Mouse (Mus musculus) heart, postnatal 36 days (tissue): ENCODE measurements around the gene Enpp7. TPM values are rescaled to one million over a fixed set of nuclear protein-coding genes. Genes with fewer than 3 reads are reported as not detected.

Source experiments
- DNase-seq, 2 experiments: peaks; one replicate each; pipeline ENCODE4 v3.0.0; 2021 to 2022
- intact Hi-C: fragments of 180-260 bp; cut with DNase I; formaldehyde crosslinking; loops from one replicate; pipeline ENCODE4 v1.15.1; 2025
- total RNA-seq, 2 experiments: library from RNA; stranded (reverse); gene quantifications; 2 replicates each; pipeline ENCODE4 v1.2.3; 2021

Gene Enpp7
- total RNA-seq, 2 experiments from 2014 or later = not detected

DNA sequence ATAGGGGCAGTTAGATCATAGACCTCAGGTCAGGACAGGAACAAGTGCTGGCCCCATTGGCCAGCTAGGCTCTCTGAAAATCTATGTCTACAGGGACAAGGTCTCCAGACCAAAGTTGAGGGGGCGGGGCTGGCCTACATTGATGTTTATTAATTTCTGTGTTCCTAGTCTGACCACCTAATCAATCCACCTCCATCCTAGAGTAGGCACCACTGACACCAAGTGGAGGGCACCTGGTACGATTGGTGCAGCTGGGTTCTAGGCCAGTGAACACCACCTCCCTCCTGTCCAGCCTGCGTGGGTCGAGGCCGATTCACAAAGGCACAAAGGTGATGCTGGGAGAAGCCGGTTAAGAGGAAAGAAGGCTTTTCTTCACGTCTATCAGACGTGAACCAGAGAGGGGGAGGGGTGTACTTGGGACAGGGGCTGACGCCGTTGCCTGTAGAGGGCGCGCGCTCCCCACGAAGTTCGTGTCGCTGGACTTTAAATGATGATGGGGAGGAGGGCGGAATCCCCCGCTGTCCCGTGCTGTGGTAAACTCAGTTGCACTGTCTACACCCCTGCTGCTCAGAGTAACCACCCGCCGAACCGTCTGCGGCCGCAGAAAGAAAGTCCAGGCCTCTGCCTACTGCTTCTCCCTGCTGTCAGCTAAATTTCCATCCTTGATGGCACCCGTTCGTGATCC, 46.0 kb downstream of the Enpp7 start:
- DNase-seq = peak; percentile 89 to 91
- intact Hi-C loops = loop anchor here (1.0 kb wide), 2 partner anchors 92 to 156 kb away; no protein-coding TSS in a partner anchor

DNA sequence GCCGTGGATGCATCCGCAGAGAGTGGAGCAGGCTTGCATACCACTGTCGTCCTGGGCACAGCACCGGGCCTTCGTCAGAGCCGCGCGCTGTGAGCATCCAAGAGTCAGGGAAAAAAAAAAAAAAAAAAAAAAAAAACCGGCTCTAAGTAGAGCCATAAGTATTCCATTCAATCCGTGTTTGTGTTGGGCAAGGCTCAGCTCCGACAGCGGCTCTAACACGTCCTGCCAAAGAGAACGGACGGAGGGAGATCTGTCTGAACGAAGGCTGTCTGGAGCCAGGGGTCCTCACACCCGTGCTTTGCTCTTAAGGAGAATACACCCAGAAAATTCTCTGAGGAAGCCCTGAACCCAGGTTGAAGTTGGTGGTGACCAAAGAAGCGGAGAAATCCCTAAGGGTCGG, 46.6 kb downstream of the Enpp7 start:
- intact Hi-C loops = loop anchor here (1.0 kb wide), 2 partner anchors 92 to 156 kb away; no protein-coding TSS in a partner anchor
- DNase-seq = no peak

DNA sequence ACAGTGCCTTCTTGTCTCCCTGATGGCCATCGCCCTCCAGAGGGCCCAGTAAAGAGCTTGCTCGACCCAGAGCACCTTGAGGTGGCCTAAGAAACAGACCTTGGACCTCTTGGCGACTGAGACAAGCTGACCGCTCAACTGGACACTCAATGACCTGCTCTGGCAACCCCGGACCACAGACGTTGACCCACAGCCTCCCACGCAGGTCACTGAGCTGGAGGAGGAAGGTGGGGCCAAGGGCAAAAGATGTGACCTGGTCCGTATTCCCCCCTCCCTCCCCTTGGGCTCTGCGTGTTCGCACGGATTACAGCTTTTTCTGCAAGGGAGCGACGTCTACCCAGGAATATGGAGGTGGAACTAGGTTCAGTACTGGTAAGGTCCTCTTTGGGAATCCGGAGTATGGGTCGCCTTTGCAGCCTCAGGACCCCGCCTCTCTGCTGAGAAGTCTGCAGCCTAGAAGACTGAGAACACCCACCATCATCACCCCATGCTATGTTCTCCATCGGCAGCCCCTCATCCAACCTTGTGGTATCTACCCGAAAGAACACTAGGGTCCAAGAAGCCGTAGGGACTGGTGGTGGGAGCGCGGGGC, 47.2 kb downstream of the Enpp7 start:
- intact Hi-C loops = no loop called here

DNA sequence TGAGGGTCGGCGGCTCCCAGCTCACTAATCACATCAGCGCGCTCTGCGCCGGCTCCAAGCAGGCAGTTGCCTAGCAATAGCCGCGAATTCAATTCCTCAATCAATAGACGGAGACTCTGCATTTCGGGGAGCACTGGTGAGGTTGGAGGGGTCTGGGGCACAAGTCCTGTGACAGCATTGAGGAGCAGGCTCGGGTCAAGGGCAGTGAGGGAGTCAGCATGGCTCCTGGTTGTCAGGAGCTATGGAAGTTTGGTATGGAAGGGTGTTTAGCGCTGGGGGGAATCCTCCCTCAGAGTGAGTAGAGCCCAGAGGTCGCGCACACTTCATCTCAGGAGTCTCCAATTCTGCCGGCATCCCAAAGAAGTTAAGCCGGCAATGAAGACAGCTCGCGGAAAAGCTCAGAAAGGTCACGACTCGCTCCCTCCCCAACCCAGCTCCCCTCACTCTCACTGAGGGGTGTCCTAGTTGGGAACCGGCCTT, 47.7 kb downstream of the Enpp7 start:
- no peak for DNase-seq
- intact Hi-C loops = no loop called here

More for the DNA sequence above, 47.2 kb downstream of the Enpp7 start:
- peak in 1 of 2 experiments; percentile 4 for DNase-seq

DNA sequence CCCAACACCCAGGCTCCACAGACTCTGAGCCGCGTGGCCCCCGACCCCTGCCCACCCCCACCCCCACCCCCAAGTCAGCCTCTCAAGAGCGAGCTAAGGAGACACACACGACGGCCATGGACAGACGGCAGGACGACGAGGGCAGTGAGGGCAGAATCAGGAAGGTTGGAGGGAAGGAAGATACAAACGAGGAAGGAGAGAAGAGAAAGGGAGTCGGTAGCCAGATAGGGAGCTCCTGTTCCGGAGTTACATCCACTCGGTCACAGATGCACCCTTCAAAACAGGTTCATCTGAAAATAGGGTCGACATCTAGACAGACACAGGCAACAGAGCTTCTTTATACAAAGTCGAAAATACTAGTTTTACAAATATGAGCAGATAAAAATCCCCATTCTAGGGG, 48.5 kb downstream of the Enpp7 start:
- intact Hi-C loops = no loop called here
- DNase-seq = no peak

DNA sequence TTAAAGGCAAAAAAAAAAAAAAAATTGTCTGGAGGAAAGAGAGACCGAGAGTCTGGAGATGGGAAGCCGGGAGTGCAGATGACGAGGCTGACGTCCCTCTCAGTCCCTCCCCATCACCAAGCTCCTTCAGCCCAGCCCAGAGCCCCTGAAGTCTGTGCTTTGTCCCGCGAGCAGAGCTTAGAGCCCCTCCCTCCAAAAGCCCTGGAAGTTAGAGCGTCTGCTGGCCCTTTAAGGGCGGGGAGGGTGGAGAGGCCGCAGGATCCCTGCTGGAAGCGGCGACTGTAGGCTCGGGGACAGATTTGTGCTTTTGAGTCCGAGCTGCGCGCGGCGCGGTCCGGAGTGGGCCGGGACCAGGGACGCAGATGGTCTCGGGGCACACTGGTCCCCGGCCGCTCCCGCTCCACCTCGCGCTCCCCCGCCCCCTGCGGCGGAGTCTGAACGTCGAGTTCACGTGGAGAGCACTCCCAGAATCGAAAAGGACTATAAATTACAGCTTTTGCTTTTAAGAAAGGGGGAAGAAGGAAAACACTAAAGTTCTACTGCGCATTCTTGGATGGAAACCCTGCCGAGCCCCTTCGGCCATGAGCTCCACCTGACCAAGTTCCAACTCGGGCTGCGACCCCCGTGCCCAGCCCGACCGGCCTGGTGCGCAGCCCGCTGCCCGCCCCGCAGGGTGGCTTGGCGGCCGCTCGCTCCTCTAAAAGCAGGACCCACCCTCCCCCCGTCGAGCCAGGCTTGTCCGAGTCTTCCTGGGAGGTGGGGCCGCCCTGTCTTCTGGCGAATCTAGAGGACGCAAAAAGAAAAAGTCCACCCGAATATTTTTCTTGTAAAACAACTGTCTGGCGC, 49.2 kb downstream of the Enpp7 start:
- intact Hi-C loops = no loop called here
- peak in 1 of 2 experiments; percentile 40 for DNase-seq

DNA sequence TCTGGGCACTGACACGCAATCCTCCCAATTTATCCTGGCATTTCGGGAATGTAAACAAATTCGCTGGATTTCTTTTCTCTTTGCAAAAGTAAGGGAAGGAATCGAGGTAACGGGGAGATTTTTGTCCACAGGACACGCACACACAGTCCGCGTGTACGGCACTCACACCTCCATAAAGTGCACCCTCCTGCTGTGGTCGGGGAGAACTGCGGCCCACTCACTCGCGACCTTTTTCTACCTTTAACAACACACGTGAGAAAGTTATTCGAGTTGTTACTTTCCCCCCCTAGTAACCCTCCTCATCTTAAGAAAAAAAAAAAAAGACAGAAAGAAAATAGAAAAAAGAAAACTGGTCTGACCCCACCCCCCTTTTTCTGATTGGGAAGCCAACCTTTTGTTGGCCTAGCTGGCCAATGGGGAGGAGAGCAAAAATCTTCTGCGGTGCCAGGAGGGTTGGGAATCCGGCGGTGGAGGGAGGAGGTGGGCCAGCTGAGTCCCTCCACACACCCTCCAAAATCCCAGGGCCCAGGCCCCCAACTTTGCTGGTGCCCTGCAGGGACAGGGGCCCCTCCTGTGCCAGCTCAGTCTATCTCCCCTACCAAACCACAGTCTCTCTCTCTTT, 49.9 kb downstream of the Enpp7 start:
- intact Hi-C loops = no loop called here
- DNase-seq = no peak

DNA sequence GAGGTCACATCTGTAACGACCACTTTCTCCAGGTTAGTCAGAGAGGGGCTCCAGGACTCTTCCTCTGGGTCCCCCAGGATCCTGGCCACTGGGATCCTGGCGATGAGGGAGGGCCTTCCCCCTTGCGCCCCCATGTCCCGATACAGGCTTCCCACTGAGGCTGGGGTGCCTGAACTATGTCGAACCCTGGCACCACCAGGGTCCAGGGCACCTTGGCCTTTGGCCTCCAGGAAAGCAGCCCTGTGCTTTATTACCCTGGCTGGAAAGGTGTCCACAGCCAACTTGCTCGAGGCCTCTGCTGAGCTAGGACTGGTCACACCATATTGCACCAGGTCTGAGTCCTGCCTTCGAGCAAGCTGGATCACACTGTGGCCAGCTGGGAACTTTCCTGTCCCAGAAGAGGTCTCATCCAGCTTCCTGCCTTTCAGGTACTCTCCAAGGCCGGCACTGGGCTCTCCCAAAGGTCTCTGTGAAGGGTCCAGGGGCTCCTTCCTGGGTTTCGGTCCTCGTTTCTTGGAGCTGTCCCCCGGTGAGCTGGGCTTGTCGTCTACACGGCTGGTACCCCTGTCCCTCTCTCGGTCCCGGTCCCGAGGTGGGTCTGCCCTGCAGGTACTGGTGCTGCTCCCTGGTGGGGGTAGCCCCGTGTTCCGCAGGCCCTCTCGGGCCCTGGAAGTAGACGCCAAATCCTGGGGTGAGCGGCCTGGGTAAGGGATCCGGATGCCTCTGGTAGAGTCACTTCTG, 50.9 kb downstream of the Enpp7 start:
- DNase-seq = no peak
- intact Hi-C loops = no loop called here

DNA sequence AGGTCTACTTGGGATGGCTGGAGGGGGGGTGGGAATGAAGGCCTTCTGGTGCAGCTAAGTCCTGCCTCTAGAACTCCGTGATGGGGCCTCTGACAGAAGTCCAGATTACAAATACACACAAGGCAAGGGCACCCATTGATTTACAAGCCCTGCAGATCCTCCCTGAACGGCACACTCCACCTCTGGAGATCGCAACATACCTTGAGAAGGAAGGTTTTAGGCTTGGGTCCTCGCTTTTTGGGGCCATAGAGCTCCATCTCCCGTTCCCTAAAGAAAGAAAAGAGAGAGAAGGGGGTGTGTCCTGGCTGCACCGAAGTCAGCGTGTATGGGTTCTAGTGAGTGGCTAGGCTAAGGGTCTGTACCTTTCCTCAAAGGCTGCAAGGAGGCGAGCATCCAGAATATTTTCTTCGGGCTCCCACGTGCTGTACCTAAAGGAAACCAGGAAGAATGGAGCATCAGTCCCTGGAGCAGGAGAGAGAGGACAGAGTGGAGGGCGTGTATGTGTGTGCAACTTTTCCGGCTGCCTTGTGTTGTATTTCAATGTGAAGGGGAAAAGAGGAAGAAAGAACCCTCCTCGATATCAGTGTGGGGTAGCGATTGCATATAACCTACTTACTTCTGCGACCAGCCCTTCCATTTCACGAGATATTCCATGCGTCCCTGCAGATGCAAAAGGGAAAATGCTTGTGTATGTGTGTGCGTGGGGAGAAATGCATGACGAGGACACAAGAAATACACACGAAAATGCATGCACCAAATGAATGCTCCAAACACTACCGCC, 51.9 kb downstream of the Enpp7 start:
- intact Hi-C loops = no loop called here
- DNase-seq = no peak

DNA sequence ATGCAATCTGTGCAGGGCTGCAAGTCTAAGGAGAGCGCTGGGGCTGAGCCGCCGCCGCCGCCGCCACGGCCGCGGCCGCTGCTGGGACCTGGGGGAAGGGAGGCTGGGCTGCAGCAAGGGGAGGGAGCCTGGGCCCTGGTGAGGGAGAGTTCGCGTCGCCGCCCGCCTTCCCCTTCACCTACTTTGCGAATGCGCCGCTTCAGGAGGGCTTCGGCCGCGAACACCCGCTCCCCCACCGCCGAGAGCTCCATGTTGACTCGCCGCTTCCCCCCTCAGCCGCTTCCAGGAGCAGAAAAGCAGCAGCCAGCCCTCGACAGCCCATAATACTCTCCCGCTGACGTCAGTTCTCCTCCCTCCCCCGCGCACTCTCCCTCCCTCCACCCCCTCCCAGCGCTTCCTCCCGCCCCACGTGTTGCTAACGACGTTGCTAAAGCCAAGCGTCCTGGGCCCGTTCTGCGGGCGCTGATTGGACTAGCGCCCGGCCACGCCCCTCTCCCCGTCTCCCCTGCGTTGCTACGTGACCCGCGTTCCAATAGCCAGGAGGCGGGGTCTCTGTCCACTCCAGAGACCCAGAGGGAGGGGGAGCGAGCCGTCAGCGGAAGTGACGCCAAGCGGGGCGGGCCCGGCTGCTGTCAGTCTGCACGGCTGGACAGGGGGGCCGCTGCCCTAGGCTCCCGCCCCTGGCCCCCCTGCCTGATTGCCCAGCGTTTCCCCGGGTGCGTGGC, 52.8 kb downstream of the Enpp7 start, which contains the start of gene Cbx8:
TSS of gene Cbx8 (minus strand) at position 370 of the 725 bp plus-strand sequence.
- intact Hi-C loops = no loop called here
- peak; percentile 98 to 99 for DNase-seq

DNA sequence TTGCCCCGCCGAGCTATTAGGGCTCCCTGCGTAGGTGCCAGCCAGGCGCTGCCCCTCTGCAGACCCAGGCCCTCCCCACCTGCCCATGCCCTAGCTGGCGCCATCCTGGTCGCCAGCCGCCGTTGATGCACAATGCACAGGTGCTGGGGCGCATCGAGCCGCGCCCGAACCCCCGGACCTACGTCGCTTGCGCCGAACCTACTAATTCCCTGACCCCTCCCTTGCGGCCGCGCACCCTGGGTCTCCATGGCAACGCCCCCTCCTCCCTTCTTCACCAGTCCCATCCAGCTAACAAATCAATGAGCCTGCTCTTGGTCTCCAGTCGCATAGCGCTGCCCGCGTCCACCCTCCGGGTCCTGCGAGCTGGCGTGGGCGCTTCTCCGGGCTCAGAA, 53.3 kb downstream of the Enpp7 start:
- no peak for DNase-seq
- intact Hi-C loops = no loop called here

DNA sequence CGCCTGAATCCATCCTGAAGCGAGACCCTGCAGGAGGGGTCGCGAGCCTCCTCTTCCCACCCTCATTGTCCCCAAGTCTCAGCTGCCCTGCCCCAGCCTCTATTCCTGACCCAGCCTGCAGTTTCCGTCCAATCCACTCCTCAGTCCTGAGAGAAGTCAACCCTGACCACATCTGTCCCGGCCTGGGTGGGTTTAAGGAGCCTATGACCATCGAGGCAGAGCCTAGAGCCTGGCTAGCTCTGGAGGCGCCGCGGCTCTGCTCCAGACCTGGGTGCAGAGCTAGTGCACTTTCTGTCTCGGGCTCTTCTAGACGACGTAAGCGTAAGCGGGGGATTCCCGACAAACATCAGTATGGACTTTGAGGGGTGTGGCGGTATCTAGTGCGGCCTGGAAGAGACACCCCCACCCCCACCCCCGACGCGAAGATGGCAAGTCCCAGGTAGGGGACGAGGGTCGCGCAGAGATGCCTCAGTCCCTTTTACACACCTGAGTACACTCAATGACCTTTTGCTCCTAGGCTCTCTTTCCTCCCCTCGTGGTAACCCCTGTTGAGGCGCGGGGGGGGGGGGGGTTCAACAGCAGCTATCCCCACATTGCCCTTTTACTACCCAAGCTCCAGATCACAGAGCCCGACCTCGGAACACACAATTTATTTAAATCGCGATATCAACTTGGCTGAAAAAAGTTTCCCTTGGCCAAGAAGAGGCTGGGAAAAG, 53.9 kb downstream of the Enpp7 start:
- DNase-seq = no peak

More for the DNA sequence above, 53.9 kb downstream of the Enpp7 start:
- intact Hi-C loops = no loop called here

Other genes with a start within 250 kb of the Enpp7 start
- under 1 TPM; 0.11 to 0.14 TPM for gene Rbfox3, start 76.6 kb upstream of the Enpp7 start, total RNA-seq
- gene Cbx2, start 34.8 kb downstream of the Enpp7 start, total RNA-seq = 1 to 10 TPM; 3.2 to 3.9 TPM
- gene Cbx8, start 52.8 kb downstream of the Enpp7 start, total RNA-seq = 1 to 10 TPM; 5.3 to 9.1 TPM
- gene Cbx4, start 98.0 kb downstream of the Enpp7 start, total RNA-seq = 10 to 100 TPM; 11.5 to 13.6 TPM
- gene Tbc1d16, start 240.3 kb downstream of the Enpp7 start, total RNA-seq = 10 to 100 TPM; 57.7 to 67.8 TPM
- under 1 TPM in 1 of 2 experiments, not detected in 1; 0.38 TPM for gene Ccdc40, start 240.4 kb downstream of the Enpp7 start, total RNA-seq